Mouse (Mus musculus) liver, embryonic 11.5 days (tissue): ENCODE results near the gene Gjc1. TPM values are rescaled to one million over a fixed set of nuclear protein-coding genes. Genes with fewer than 3 reads are reported as not detected.

Experiments used
- ATAC-seq: fragments of 200-750 bp; cut with Nextera tagmentation; replicated peaks from 2 replicates; pipeline ENCODE4 v1.8.0; 2017; ENCODE audit warnings: moderate number of reproducible peaks, mild to moderate bottlenecking, moderate TSS enrichment, moderate library complexity; ENCODE audit not compliant: low FRiP score
- DNase-seq: peaks from one replicate; pipeline ENCODE4 v3.0.0-alpha.2; 2017; ENCODE audit warnings: low spot score
- H3K27ac ChIP-seq: fragments of 300-500 bp; sonication (generic); 2 replicates; pipeline ENCODE4 v1.5.1; 2014; ENCODE audit warnings: mild to moderate bottlenecking, low read depth, low read length, control low read depth
- H3K27me3 ChIP-seq: fragments of 300-500 bp; sonication (generic); replicated peaks from 2 replicates; pipeline ENCODE4 v1.6.1; 2014; ENCODE audit warnings: low read length, mixed read lengths; ENCODE audit not compliant: control insufficient read depth, insufficient read depth
- H3K36me3 ChIP-seq: fragments of 300-500 bp; sonication (generic); 2 replicates; pipeline ENCODE4 v1.6.1; 2014; ENCODE audit warnings: mild to moderate bottlenecking, low read length, moderate library complexity, mixed read lengths; ENCODE audit not compliant: control insufficient read depth, insufficient read depth
- H3K4me1 ChIP-seq: fragments of 300-500 bp; sonication (generic); replicated peaks from 2 replicates; pipeline ENCODE4 v1.6.1; 2014; ENCODE audit warnings: low read length, mixed read lengths; ENCODE audit not compliant: control insufficient read depth, insufficient read depth
- H3K4me2 ChIP-seq: fragments of 300-500 bp; sonication (generic); 2 replicates; pipeline ENCODE4 v1.6.1; 2014; ENCODE audit warnings: mild to moderate bottlenecking, control low read depth, moderate library complexity
- H3K4me3 ChIP-seq: fragments of 300-500 bp; sonication (generic); 2 replicates; pipeline ENCODE4 v1.5.1; 2014; ENCODE audit warnings: low read depth, low read length, control low read depth
- H3K9ac ChIP-seq: fragments of 300-500 bp; sonication (generic); 2 replicates; pipeline ENCODE4 v1.6.1; 2014; ENCODE audit warnings: low read depth, low read length, control low read depth
- H3K9me3 ChIP-seq: fragments of 300-500 bp; sonication (generic); 2 replicates; pipeline ENCODE4 v1.6.1; 2016; ENCODE audit warnings: low read length, inconsistent platforms, mixed read lengths; ENCODE audit not compliant: control insufficient read depth
- WGBS: fragments of 180-500 bp; shearing (Covaris S2); extraction: QIAGEN DNeasy Blood & Tissue Kit; methylation state at CpG from one replicate; pipeline ENCODE4 v1.1.7; 2014; 5-methylcytosine and 5-hydroxymethylcytosine counted together
- polyA plus RNA-seq: library from polyadenylated mRNA; unstranded; fragments of >200 nt; fragmentation: Nextera tagmentation; extraction: Ambion mirVana; gene quantifications from 2 replicates; pipeline ENCODE4 v1.2.1, GENCODE M21; 2014

Gene Gjc1
- polyA plus RNA-seq, 1 experiment from 2014 or later: 20.8 TPM

DNA sequence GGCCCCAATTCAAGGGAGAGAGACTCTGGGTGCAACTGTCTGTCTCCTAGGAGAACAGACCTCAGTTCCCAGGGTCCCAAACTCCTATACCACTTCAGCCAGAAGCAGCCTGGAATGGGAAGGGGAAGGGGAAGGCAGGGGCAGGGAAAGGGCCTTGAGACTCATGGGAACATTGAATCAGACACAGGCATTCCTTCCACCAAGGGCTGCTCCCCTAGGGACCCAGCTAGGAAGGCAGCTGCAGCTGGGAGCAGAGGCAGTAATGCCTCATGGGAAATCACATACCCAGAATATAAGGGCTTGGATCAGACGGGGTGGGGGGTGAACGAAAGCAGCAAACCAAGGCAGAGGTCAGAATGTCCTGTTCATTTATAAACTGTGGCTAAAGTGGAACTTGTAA is 18.6 kb upstream of the Gjc1 start:
- H3K27ac ChIP-seq: no peak overlapping the region
- WGBS: 88% methylated on average over 2 of the region's 2 CpGs
- ATAC-seq: no peak
- H3K27me3 ChIP-seq: no peaks in the 10 kb centered on the region
- H3K4me3 ChIP-seq: no peak overlapping the region
- no peak overlapping the region for H3K4me2 ChIP-seq
- H3K4me1 ChIP-seq: no peaks in the 10 kb centered on the region
- H3K36me3 ChIP-seq: peaks cover 32% of the 10 kb centered on the region
- no peak overlapping the region for H3K9ac ChIP-seq
- no peaks in the 10 kb centered on the region for H3K9me3 ChIP-seq
- no peak for DNase-seq

DNA sequence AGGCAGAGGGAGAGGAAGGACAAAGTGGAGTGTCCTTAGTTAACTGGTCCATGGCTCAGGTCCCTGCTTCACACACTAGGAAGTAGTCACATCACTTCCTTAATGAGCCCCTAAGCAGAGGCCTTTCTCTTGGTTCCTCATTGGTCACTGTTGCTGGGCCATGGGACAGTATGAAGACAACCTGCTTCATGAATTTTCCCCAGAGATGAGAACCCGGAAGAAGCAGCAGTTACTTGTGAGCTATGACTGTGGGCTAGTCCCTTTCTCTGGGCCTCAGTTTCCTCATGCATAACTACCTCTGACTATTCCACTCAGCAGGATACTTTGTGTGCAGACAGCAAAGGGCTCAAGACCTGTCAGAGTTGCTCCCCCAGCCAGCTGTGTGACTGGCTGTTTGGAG is 17.9 kb upstream of the Gjc1 start:
- H3K27me3 ChIP-seq: no peaks in the 10 kb centered on the region
- no peak overlapping the region for H3K4me3 ChIP-seq
- DNase-seq (no peak), ATAC-seq (no peak)
- 94% methylated on average over 1 of the region's 1 CpGs for WGBS
- no peak overlapping the region for H3K9ac ChIP-seq
- no peak overlapping the region for H3K4me2 ChIP-seq
- no peaks in the 10 kb centered on the region for H3K4me1 ChIP-seq
- peaks cover 30% of the 10 kb centered on the region for H3K36me3 ChIP-seq
- no peaks in the 10 kb centered on the region for H3K9me3 ChIP-seq
- no peak overlapping the region for H3K27ac ChIP-seq

DNA sequence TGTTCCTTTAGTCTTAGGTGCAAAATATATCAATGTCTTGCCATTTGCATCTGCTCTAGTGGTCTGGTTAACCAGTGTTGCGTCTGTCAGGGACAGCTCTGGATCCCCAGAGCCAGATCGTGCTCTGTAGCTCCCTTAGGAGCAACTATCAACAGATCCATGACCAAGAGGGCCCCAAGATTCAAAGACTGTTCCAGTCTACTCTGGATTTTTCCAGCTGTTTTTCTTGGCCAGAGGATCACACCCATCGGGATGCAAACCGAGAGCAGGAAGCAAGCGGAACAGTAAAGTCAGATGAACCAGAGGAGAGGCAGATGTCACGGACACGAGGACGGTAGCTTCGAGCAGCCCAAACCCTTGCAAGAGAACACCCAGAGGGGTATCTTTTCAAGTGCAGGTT is 16.6 kb upstream of the Gjc1 start:
- WGBS: 90% methylated on average over 9 of the region's 9 CpGs
- Histone ChIP-seq H3K4me1 (no peaks in the 10 kb centered on the region), H3K4me2 (no peak overlapping the region), H3K9me3 (no peaks in the 10 kb centered on the region), H3K27ac (no peak overlapping the region), H3K27me3 (no peaks in the 10 kb centered on the region), H3K9ac (no peak overlapping the region), H3K36me3 (peaks cover 21% of the 10 kb centered on the region), H3K4me3 (no peak overlapping the region)
- ATAC-seq (no peak), DNase-seq (no peak)

DNA sequence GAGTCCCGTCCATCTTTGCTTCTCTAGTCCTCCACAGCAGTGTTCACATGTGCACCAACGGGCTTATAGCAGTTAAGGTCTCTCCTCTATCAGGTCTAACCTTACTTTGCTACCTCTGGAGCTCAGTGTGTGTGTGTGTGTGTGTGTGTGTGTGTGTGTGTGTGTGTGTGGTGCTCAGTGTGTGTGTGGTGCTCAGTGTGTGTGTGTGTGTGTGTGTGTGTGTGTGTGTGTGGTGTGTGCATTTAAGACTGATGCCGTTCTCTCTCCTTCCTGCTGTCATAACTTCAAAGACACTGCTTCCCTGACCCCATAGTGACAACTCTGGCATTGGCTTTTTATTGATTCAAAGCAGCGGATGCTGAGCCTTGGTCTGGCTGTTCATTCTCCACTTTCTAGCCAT is 16.0 kb upstream of the Gjc1 start, which contains the start of gene Higd1b:
Higd1b (plus strand) TSS at position 301 of the 400 bp plus-strand sequence.
- Histone ChIP-seq H3K36me3 (peaks cover 16% of the 10 kb centered on the region; the same call in 1 of the 2 replicates), H3K9me3 (no peaks in the 10 kb centered on the region), H3K27ac (no peak within 1 kb of the TSS), H3K9ac (no peak within 1 kb of the TSS), H3K4me1 (no peaks in the 10 kb centered on the region), H3K4me2 (no peak within 1 kb of the TSS), H3K27me3 (no peaks in the 10 kb centered on the region), H3K4me3 (no peak within 1 kb of the TSS)
- WGBS: 79% methylated on average over 4 of the region's 4 CpGs
- ATAC-seq (no peak), DNase-seq (no peak)

DNA sequence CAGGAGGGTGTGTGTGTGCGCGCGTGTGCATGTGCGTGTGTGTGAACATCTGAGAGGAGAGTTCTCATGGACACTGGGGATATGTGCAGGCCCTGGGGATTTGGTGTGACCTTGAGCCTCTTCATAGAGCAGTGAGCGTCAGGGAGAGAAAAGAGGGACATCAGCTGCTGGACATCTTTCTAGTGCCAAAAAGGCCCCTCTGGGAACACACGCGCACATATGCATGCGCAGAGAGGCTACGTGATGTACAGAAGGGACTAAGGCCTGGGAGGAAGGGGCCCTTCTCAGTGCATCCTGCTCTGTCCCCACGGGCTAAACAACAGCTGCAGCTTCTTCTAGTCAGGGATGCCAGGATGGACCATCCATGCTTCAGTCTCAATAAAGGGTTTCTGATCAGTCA is 14.7 kb upstream of the Gjc1 start:
- Histone ChIP-seq H3K36me3 (peaks cover 9% of the 10 kb centered on the region; the same call in 1 of the 2 replicates), H3K27ac (no peak overlapping the region)
- WGBS: 92% methylated on average over 10 of the region's 10 CpGs

DNA sequence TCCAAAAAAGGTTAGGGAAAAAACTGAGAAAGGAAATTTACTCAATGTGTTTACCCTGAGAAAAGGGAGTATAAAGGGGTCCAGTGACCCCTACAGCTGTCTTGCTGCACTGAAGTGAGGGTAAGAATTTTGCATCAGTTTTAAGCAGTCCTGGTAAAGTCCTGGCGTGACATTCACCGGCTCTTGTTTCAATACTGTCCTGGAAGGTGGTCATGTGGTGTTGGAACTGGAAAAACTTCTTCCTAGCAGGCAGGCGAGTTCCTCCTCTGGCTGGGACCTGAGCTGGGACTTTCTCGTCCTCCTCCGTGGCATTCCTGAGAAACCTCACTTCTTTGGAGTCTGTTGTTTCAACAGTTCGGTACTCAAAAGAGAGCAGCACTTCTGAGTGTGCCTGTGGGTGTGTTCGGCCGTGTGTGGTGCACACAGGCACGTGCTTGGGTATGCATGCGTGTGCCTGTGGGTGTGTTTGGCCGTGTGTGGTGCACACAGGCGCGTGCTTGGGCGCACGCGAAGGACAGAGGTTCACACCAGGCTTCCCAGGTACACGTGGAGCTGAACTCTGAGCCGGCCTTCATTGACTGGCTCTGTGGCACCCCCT is 13.3 kb upstream of the Gjc1 start:
- DNase-seq (no peak), ATAC-seq (no peak)
- WGBS: 71% methylated on average over 18 of the region's 18 CpGs
- Histone ChIP-seq H3K4me2 (no peak overlapping the region), H3K4me3 (no peak overlapping the region), H3K9ac (no peak overlapping the region), H3K4me1 (no peaks in the 10 kb centered on the region), H3K27me3 (no peaks in the 10 kb centered on the region), H3K9me3 (no peaks in the 10 kb centered on the region), H3K36me3 (no peaks in the 10 kb centered on the region; the same call in 1 of the 2 replicates), H3K27ac (no peak overlapping the region)

More for the DNA sequence above, 14.7 kb upstream of the Gjc1 start:
- H3K9ac ChIP-seq: no peak overlapping the region
- H3K4me1 ChIP-seq: no peaks in the 10 kb centered on the region
- no peak overlapping the region for H3K4me2 ChIP-seq
- no peak for ATAC-seq
- no peaks in the 10 kb centered on the region for H3K27me3 ChIP-seq
- H3K9me3 ChIP-seq: no peaks in the 10 kb centered on the region
- no peak overlapping the region for H3K4me3 ChIP-seq
- no peak for DNase-seq

DNA sequence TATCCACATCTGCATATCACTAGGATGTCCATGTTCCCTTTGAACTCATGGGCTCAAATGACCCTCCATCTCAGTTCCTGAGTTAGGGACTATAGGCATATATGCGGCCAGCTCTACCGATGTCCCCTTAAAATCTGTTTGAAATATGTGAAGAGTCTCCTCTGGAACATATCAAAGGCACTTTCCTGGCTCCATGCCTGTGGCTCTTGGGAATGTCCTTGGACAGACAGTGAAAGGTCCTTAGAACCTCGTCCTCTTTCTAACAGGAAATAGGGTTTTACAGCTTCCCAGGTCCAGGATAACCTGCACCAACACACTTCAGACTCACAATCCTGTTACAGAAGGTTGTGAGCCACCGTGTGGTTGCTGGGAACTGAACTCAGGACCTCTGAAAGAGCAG is 10.8 kb upstream of the Gjc1 start:
- Histone ChIP-seq H3K9me3 (no peaks in the 10 kb centered on the region), H3K9ac (no peak overlapping the region), H3K27me3 (no peaks in the 10 kb centered on the region), H3K36me3 (no peaks in the 10 kb centered on the region), H3K4me2 (no peak overlapping the region), H3K27ac (no peak overlapping the region), H3K4me1 (no peaks in the 10 kb centered on the region), H3K4me3 (no peak overlapping the region)
- ATAC-seq: no peak
- 62% methylated on average over 4 of the region's 4 CpGs for WGBS
- no peak for DNase-seq

DNA sequence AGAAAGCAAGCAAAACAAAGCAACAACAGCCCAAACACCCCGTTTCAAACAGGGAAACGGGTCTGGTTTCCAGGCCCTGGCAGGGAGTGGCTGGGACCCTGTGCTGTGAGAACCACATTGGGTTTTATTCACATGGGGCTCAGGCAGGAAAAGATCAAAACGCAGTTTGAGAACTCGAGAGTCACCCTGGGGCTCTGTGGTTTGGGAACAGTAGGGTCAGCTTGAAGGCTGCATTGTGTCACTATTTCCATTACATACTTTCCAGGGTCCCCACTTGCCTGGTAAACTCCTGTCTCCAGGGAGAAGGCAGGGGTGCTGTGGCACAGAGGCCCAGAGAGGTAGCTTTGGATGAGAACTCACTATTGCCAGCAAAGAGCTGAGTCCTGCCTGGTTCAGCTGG is 7.6 kb upstream of the Gjc1 start:
- no peak overlapping the region for H3K4me2 ChIP-seq
- ATAC-seq: no peak
- peaks cover 4% of the 10 kb centered on the region for H3K27me3 ChIP-seq
- H3K36me3 ChIP-seq: no peaks in the 10 kb centered on the region
- DNase-seq: no peak
- H3K27ac ChIP-seq: no peak overlapping the region
- WGBS: 42% methylated on average over 4 of the region's 4 CpGs
- H3K4me1 ChIP-seq: no peaks in the 10 kb centered on the region
- H3K9ac ChIP-seq: no peak overlapping the region
- H3K4me3 ChIP-seq: no peak overlapping the region
- no peaks in the 10 kb centered on the region for H3K9me3 ChIP-seq

DNA sequence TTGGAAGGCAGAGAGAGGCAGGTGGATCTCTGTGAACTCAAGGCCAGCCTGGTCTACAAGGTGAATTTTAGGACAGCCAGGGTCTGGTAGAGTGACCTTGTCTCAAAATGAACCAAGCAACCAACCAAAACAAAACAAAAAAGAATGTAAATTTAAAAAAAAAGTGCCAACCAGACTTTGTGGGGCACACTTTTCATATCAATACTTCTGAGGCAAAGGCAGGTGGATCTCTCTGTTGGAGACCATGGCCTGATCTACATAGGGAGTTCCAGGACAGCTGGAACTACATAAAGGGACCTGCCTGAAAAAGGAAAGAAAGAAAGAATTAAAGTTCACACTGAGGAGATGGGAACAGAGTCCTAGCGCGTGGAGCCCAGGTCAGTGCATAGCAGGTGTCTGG is 7.0 kb upstream of the Gjc1 start:
- ATAC-seq (no peak), DNase-seq (no peak)
- 59% methylated on average over 2 of the region's 2 CpGs for WGBS
- Histone ChIP-seq H3K4me3 (no peak overlapping the region), H3K27me3 (peaks cover 6% of the 10 kb centered on the region), H3K27ac (no peak overlapping the region), H3K9me3 (no peaks in the 10 kb centered on the region), H3K4me2 (no peak overlapping the region), H3K36me3 (no peaks in the 10 kb centered on the region), H3K4me1 (no peaks in the 10 kb centered on the region), H3K9ac (no peak overlapping the region)
